Mouse (Mus musculus): ENCODE measurements around the gene Olfr670. TPM values are rescaled to one million over a fixed set of nuclear protein-coding genes. Genes with fewer than 3 reads are reported as not detected.

Olfr670 gene
- total RNA-seq, 1 experiment = not detected

GRCm38 (mm10) chr7:104933940-104934339, 28.5 kb downstream of the Olfr670 start, which contains the start of gene Olfr669:
Olfr669 (plus strand) TSS chr7:104934240.
- H3K4me1 ChIP-seq (ENCODE audit: control insufficient read depth in 2 of 2, insufficient read depth in 2 of 2, low read length in 2 of 2, poor library complexity in 1 of 2) = no peaks in the 10 kb centered on the region
- H3K4me3 ChIP-seq (ENCODE audit: insufficient read depth in 1 of 2, low read depth in 1 of 2, low read length in 2 of 2, poor library complexity in 1 of 2, severe bottlenecking in 1 of 2) = no peak within 1 kb of the TSS
- no peak within 1 kb of the TSS for H3K27ac ChIP-seq (ENCODE audit: insufficient read depth, low read depth, low read length, poor library complexity, severe bottlenecking)
- no peak within 1 kb of the TSS for H3K9ac ChIP-seq (ENCODE audit: insufficient read depth, low read depth, low read length, poor library complexity, severe bottlenecking)
- no peak for DNase-seq (ENCODE audit: low read depth, low spot score)
- no peaks in the 10 kb centered on the region for H3K36me3 ChIP-seq (ENCODE audit: control insufficient read depth, insufficient read depth, low read length, poor library complexity, severe bottlenecking)
- TF ChIP-seq HCFC1 (IDR thresholded peaks at IDR 0.05; ENCODE audit: borderline replicate concordance, insufficient read depth, low read length) = no peak
- no peak for TF ChIP-seq ZNF384 (IDR thresholded peaks at IDR 0.05; ENCODE audit: low read depth, low read length)
- no peak for TF ChIP-seq ZC3H11A (IDR thresholded peaks at IDR 0.05; ENCODE audit: borderline replicate concordance, low read depth, low read length)
- no peak for TF ChIP-seq CHD2 (IDR thresholded peaks at IDR 0.05; ENCODE audit: low read depth, low read length)
- TF ChIP-seq MAFK (IDR thresholded peaks at IDR 0.05; ENCODE audit: insufficient read depth, low read depth, low read length) = no peak
- in situ Hi-C loops (cut with MboI; ENCODE audit: low sequenced_read_pairs in 2 of 2, unreplicated experiment in 2 of 2) = no loop called here
- H3K9me3 ChIP-seq (ENCODE audit: control insufficient read depth, insufficient read depth, low read depth, low read length) = no peaks in the 10 kb centered on the region

- no peak for DNase-seq (ENCODE audit: low read depth, low spot score)
- Histone ChIP-seq H3K9ac (ENCODE audit: insufficient read depth, low read depth, low read length, poor library complexity, severe bottlenecking) (no peak within 1 kb of the TSS), H3K4me1 (ENCODE audit: control insufficient read depth in 2 of 2, insufficient read depth in 2 of 2, low read length in 2 of 2, poor library complexity in 1 of 2) (no peaks in the 10 kb centered on the region), H3K4me3 (ENCODE audit: insufficient read depth in 1 of 2, low read depth in 1 of 2, low read length in 2 of 2, poor library complexity in 1 of 2, severe bottlenecking in 1 of 2) (no peak within 1 kb of the TSS), H3K36me3 (ENCODE audit: control insufficient read depth, insufficient read depth, low read length, poor library complexity, severe bottlenecking) (no peaks in the 10 kb centered on the region), H3K9me3 (ENCODE audit: control insufficient read depth, insufficient read depth, low read depth, low read length) (no peaks in the 10 kb centered on the region), H3K27ac (ENCODE audit: insufficient read depth, low read depth, low read length, poor library complexity, severe bottlenecking) (no peak within 1 kb of the TSS)
- in situ Hi-C loops (cut with MboI; ENCODE audit: low sequenced_read_pairs in 2 of 2, unreplicated experiment in 2 of 2) = no loop called here
- TF ChIP-seq MAFK (IDR thresholded peaks at IDR 0.05; ENCODE audit: insufficient read depth, low read depth, low read length) = no peak
- no peak for TF ChIP-seq ZNF384 (IDR thresholded peaks at IDR 0.05; ENCODE audit: low read depth, low read length)
- TF ChIP-seq ZC3H11A (IDR thresholded peaks at IDR 0.05; ENCODE audit: borderline replicate concordance, low read depth, low read length) = no peak
- no peak for TF ChIP-seq HCFC1 (IDR thresholded peaks at IDR 0.05; ENCODE audit: borderline replicate concordance, insufficient read depth, low read length)
- no peak for TF ChIP-seq CHD2 (IDR thresholded peaks at IDR 0.05; ENCODE audit: low read depth, low read length)
Measured at GRCm38 (mm10) chr7:104927957-104928356, 34.5 kb downstream of the Olfr670 start, which contains the start of gene Olfr668. Olfr668 (minus strand) TSS chr7:104928057.

- no peaks in the 10 kb centered on the region for H3K4me1 ChIP-seq (ENCODE audit: control insufficient read depth in 2 of 2, insufficient read depth in 2 of 2, low read length in 2 of 2, poor library complexity in 1 of 2)
- H3K36me3 ChIP-seq (ENCODE audit: control insufficient read depth, insufficient read depth, low read length, poor library complexity, severe bottlenecking) = no peaks in the 10 kb centered on the region
- no peak within 1 kb of the TSS for H3K9ac ChIP-seq (ENCODE audit: insufficient read depth, low read depth, low read length, poor library complexity, severe bottlenecking)
- no peaks in the 10 kb centered on the region for H3K9me3 ChIP-seq (ENCODE audit: control insufficient read depth, insufficient read depth, low read depth, low read length)
- TF ChIP-seq MAFK (IDR thresholded peaks at IDR 0.05; ENCODE audit: insufficient read depth, low read depth, low read length) (no peak), ZC3H11A (IDR thresholded peaks at IDR 0.05; ENCODE audit: borderline replicate concordance, low read depth, low read length) (no peak), ZNF384 (IDR thresholded peaks at IDR 0.05; ENCODE audit: low read depth, low read length) (no peak), HCFC1 (IDR thresholded peaks at IDR 0.05; ENCODE audit: borderline replicate concordance, insufficient read depth, low read length) (no peak), CHD2 (IDR thresholded peaks at IDR 0.05; ENCODE audit: low read depth, low read length) (no peak)
- no peak within 1 kb of the TSS for H3K27ac ChIP-seq (ENCODE audit: insufficient read depth, low read depth, low read length, poor library complexity, severe bottlenecking)
- H3K4me3 ChIP-seq (ENCODE audit: insufficient read depth in 1 of 2, low read depth in 1 of 2, low read length in 2 of 2, poor library complexity in 1 of 2, severe bottlenecking in 1 of 2) = no peak within 1 kb of the TSS
- no peak for DNase-seq (ENCODE audit: low read depth, low spot score)
- in situ Hi-C loops (cut with MboI; ENCODE audit: low sequenced_read_pairs in 2 of 2, unreplicated experiment in 2 of 2) = no loop called here
Measured at GRCm38 (mm10) chr7:104921382-104921781, 41.0 kb downstream of the Olfr670 start, which contains the start of gene Olfr667. Olfr667 (minus strand) TSS chr7:104921482.

Other genes starting within 250 kb of the Olfr670 start
- gene Usp17le, start 185.2 kb downstream of the Olfr670 start, total RNA-seq (2012; rRNA removed) = 6.5 and 10.5 TPM in 2 replicates
- gene Usp17lb, start 120.0 kb downstream of the Olfr670 start, total RNA-seq (2012; rRNA removed) = 6.9 and 9.3 TPM in 2 replicates
- gene Usp17la, start 105.6 kb downstream of the Olfr670 start, total RNA-seq (2012; rRNA removed) = 1.5 and 3.1 TPM in 2 replicates
- not detected in 2 replicates for gene Olfr665, start 84.6 kb downstream of the Olfr670 start, total RNA-seq (2012; rRNA removed)
- not detected in 2 replicates for gene Olfr666, start 66.7 kb downstream of the Olfr670 start, total RNA-seq (2012; rRNA removed)
- not detected in 2 replicates for gene Olfr667, start 41.1 kb downstream of the Olfr670 start, total RNA-seq (2012; rRNA removed)
- not detected in 2 replicates for gene Olfr668, start 34.6 kb downstream of the Olfr670 start, total RNA-seq (2012; rRNA removed)
- not detected in 2 replicates for gene Olfr669, start 28.4 kb downstream of the Olfr670 start, total RNA-seq (2012; rRNA removed)
- gene Olfr671, start 16.5 kb upstream of the Olfr670 start, total RNA-seq (2012; rRNA removed) = not detected in 2 replicates
- gene Olfr672, start 39.4 kb upstream of the Olfr670 start, total RNA-seq (2012; rRNA removed) = not detected in 2 replicates
- not detected in 2 replicates for gene Olfr675, start 65.8 kb upstream of the Olfr670 start, total RNA-seq (2012; rRNA removed)
- gene Olfr676, start 70.1 kb upstream of the Olfr670 start, total RNA-seq (2012; rRNA removed) = not detected in 2 replicates
- gene Olfr677, start 88.8 kb upstream of the Olfr670 start, total RNA-seq (2012; rRNA removed) = not detected in 2 replicates
- gene Olfr678, start 101.9 kb upstream of the Olfr670 start, total RNA-seq (2012; rRNA removed) = not detected in 2 replicates
- gene Olfr679, start 118.6 kb upstream of the Olfr670 start, total RNA-seq (2012; rRNA removed) = not detected in 2 replicates
- gene Olfr680-ps1, start 130.2 kb upstream of the Olfr670 start, total RNA-seq (2012; rRNA removed) = not detected in 2 replicates
- gene Olfr681, start 154.2 kb upstream of the Olfr670 start, total RNA-seq (2012; rRNA removed) = not detected in 2 replicates
- gene Olfr683, start 184.4 kb upstream of the Olfr670 start, total RNA-seq (2012; rRNA removed) = not detected in 2 replicates
- gene Olfr684, start 201.0 kb upstream of the Olfr670 start, total RNA-seq (2012; rRNA removed) = not detected in 2 replicates
- not detected in 2 replicates for gene Olfr685, start 223.4 kb upstream of the Olfr670 start, total RNA-seq (2012; rRNA removed)
- not detected in 2 replicates for gene Olfr686, start 244.9 kb upstream of the Olfr670 start, total RNA-seq (2012; rRNA removed)

Measured in ES-E14 (cell line).